Mouse (Mus musculus): ENCODE data around the gene Tssk4. TPM values are rescaled to one million over a fixed set of nuclear protein-coding genes. Genes with fewer than 3 reads are reported as not detected.
A peak's percentile ranks its signal among the peaks of the same experiment; 100 is the strongest.

The Tssk4 gene
- polyA plus RNA-seq, 1 experiment from 2014 or later = 0.29 TPM

DNA sequence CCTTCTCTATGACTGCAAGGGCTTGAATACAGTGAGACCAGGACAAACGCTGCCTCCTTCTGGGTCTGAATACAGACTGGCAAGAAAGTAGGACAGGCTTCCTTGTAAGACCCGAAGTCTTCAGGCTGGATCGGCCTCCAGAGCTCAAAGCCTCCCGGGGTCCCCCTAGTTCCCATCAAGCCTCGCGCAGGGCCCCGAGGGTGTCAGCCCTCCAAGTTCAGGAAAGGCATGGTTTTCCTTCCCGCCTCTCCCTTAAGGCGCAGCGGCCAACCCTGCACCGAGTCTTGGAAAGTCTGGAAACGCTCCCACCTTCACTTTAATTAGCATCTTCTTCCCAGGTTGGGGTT lies 21.5 kb downstream of the Tssk4 start:
- H3K9ac ChIP-seq (replicated peaks; ENCODE audit: low read depth, low read length) = peak overlapping the region; percentile 51

DNA sequence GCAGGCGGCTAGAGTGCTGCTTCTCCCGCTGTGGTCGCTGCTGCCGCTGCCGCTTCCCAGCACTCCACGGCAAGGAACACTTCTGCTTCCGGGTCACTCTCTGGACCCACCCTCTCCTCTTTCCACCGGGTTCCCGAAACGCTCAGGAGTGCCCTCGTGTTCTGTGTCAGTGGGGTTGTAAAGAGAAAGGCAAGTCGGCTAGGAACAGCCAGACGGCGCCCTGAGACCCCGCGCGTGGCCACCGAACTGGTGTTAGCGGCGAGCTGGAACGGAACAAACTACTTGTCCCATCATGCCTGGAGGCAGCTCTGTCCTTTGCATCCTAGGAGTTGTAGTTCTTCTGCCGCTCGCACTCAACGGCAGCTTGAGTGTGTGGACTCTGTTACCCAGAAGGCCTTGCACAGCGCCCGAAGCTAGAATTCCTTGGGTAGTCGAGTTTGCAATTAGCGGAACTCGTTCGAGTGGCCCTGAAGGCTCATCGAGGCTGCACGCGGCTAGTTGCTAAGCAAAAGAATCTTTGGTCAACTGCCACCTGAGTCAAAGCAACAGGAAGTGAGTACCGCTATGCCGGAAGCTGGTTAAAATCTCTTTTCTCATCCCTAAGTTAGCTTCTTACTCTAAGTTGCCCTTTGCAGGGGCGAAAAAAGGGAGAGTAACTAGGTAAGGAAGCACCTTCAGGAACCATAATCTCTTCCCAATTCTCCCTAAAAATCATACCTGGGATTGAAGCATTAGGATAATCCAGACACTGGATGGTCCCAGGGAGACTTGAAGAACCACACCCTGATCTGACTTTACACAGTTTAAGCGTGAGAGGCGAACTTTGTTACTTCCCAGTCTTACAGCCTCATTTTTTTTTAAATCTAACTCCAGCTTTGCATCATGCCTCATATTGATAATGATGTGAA lies 22.1 kb downstream of the Tssk4 start, which contains the start of the genes Gmpr2 and Nedd8:
TSS of gene Gmpr2 (plus strand) at position 109 of the 908 bp plus-strand sequence.
TSS of gene Nedd8 (minus strand) at position 292 of the 908 bp plus-strand sequence.
- H3K4me2 ChIP-seq (ENCODE audit: low read length) = peak within 1 kb of the TSS; percentile 91
- H3K36me3 ChIP-seq (ENCODE audit: control insufficient read depth, insufficient read depth) = peaks cover 3% of the 10 kb centered on the region; the same call in 1 of the 2 replicates
- H3K9ac ChIP-seq (replicated peaks; ENCODE audit: low read depth, low read length) = peak within 1 kb of the TSS; percentile 58
- H3K27ac ChIP-seq (ENCODE audit: low read length) = peak within 1 kb of the TSS; percentile 88
- WGBS = under 1% methylated on average over 38 of the region's 38 CpGs
- ATAC-seq = peak; percentile 99
- peak within 1 kb of the TSS; percentile 83 for H3K4me3 ChIP-seq (replicated peaks; ENCODE audit: low read length)
- H3K27me3 ChIP-seq (replicated peaks; ENCODE audit: control insufficient read depth, insufficient read depth, low read length) = no peaks in the 10 kb centered on the region
- no peaks in the 10 kb centered on the region for H3K9me3 ChIP-seq (ENCODE audit: control insufficient read depth, low read length)
- H3K4me1 ChIP-seq (replicated peaks; ENCODE audit: control insufficient read depth, insufficient read depth, low read length) = peaks cover 19% of the 10 kb centered on the region

More for the DNA sequence above, 21.5 kb downstream of the Tssk4 start:
- H3K27ac ChIP-seq (ENCODE audit: low read length) = peak overlapping the region; percentile 88
- no peaks in the 10 kb centered on the region for H3K9me3 ChIP-seq (ENCODE audit: control insufficient read depth, low read length)
- H3K27me3 ChIP-seq (replicated peaks; ENCODE audit: control insufficient read depth, insufficient read depth, low read length) = no peaks in the 10 kb centered on the region
- no peaks in the 10 kb centered on the region for H3K36me3 ChIP-seq (ENCODE audit: control insufficient read depth, insufficient read depth)
- peak overlapping the region; percentile 91 for H3K4me2 ChIP-seq (ENCODE audit: low read length)
- ATAC-seq = peak; percentile 57
- peaks cover 19% of the 10 kb centered on the region for H3K4me1 ChIP-seq (replicated peaks; ENCODE audit: control insufficient read depth, insufficient read depth, low read length)
- WGBS = 0% methylated on average over 12 of the region's 12 CpGs
- peak overlapping the region; percentile 83 for H3K4me3 ChIP-seq (replicated peaks; ENCODE audit: low read length)

DNA sequence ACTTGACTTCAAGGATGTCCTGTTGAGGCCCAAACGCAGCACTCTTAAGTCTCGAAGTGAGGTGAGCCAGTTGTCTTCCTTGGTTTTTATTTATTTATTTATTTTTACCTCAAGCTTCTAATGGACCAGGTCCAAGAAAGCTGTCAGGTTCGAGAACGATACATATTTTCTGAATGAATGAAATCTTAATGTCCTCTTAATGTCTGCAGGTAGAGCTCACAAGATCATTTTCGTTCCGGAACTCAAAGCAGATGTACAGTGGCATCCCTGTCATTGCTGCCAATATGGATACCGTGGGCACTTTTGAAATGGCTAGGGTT lies 22.7 kb downstream of the Tssk4 start:
- H3K9ac ChIP-seq (replicated peaks; ENCODE audit: low read depth, low read length) = peak overlapping the region; percentile 58; the same call in 1 of the 2 replicates
- H3K4me1 ChIP-seq (replicated peaks; ENCODE audit: control insufficient read depth, insufficient read depth, low read length) = peaks cover 19% of the 10 kb centered on the region
- WGBS = 83% methylated on average over 7 of the region's 7 CpGs
- no peak overlapping the region for H3K27ac ChIP-seq (ENCODE audit: low read length)
- H3K36me3 ChIP-seq (ENCODE audit: control insufficient read depth, insufficient read depth) = peaks cover 6% of the 10 kb centered on the region
- ATAC-seq = no peak
- peak overlapping the region; percentile 83 for H3K4me3 ChIP-seq (replicated peaks; ENCODE audit: low read length)
- H3K27me3 ChIP-seq (replicated peaks; ENCODE audit: control insufficient read depth, insufficient read depth, low read length) = no peaks in the 10 kb centered on the region
- H3K9me3 ChIP-seq (ENCODE audit: control insufficient read depth, low read length) = no peaks in the 10 kb centered on the region
- H3K4me2 ChIP-seq (ENCODE audit: low read length) = peak overlapping the region; percentile 81

DNA sequence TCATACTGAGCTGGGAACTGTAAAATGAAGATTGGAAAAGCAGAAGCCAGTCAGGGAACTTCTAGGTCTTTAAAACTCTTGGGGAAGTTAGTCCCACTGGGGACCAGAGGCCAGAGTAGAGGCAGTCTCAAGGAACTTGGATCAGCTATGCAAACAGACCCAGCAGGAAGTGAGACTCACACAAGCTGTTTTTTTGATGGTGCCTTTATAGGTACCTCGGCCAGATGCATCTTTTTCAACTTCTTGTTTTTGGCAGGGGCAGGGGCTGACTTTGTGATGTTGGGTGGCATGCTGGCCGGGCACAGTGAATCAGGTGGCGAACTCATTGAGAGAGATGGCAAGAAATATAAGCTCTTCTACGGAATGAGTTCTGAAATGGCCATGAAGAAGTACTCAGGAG lies 27.6 kb downstream of the Tssk4 start:
- Histone ChIP-seq H3K4me3 (replicated peaks; ENCODE audit: low read length) (no peak overlapping the region), H3K9ac (replicated peaks; ENCODE audit: low read depth, low read length) (no peak overlapping the region), H3K27ac (ENCODE audit: low read length) (no peak overlapping the region), H3K9me3 (ENCODE audit: control insufficient read depth, low read length) (no peaks in the 10 kb centered on the region), H3K4me2 (ENCODE audit: low read length) (no peak overlapping the region), H3K27me3 (replicated peaks; ENCODE audit: control insufficient read depth, insufficient read depth, low read length) (no peaks in the 10 kb centered on the region), H3K36me3 (ENCODE audit: control insufficient read depth, insufficient read depth) (peaks cover 17% of the 10 kb centered on the region), H3K4me1 (replicated peaks; ENCODE audit: control insufficient read depth, insufficient read depth, low read length) (peaks cover 14% of the 10 kb centered on the region)
- WGBS = 82% methylated on average over 4 of the region's 4 CpGs
- ATAC-seq = no peak

DNA sequence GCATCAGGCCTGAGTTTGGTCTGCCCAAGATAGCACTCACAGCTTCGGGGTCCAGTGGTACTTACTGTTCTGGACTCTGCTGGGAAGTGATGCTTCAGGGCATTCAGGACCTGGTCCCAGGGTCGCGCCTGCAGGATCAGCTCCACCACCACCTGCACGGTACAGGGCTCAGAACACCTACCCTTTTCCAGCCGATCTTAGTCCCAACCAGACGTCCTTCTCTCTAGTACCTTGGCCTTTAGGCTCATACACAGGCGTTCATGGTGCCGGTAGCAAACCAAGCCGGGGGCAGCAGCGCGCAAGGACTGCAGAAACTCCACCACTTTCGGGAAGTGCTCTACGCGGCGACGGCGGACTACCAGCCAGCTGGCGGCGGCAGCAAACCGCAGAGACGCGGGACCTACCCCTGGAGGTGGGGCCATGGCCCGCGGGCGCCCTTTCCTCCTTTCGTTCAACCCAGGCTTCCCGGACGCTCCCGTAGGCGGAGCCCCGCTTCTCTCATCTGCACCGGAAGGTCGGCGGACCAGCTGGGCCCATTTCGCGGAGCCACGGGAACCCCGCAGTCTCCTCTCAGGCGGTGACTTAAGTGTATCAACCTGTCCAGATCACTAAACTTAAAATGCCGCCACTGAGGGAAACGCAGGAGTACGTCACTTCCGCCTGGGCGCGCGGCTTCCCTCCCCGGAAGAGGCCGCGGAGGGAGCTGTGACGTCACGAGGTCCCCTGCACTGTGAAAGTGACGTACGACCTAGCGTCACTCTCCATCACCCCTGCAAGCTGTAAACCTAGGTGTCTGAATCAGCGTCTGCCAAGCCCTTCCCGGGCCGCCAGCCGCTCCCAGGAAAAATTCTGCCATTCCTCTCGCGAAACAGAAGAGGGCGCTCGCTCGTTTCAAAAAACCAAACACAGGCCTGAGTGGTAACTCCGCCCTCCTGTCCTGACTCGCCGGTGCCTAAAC lies 31.5 kb downstream of the Tssk4 start, which contains the start of gene Tinf2:
TSS of gene Tinf2 (minus strand) at position 661 of the 958 bp plus-strand sequence.
- Histone ChIP-seq H3K27ac (ENCODE audit: low read length) (peak within 1 kb of the TSS; percentile 73), H3K27me3 (replicated peaks; ENCODE audit: control insufficient read depth, insufficient read depth, low read length) (no peaks in the 10 kb centered on the region), H3K9ac (replicated peaks; ENCODE audit: low read depth, low read length) (peak within 1 kb of the TSS; percentile 73), H3K9me3 (ENCODE audit: control insufficient read depth, low read length) (no peaks in the 10 kb centered on the region), H3K4me2 (ENCODE audit: low read length) (peak within 1 kb of the TSS; percentile 90), H3K4me1 (replicated peaks; ENCODE audit: control insufficient read depth, insufficient read depth, low read length) (peaks cover 10% of the 10 kb centered on the region), H3K36me3 (ENCODE audit: control insufficient read depth, insufficient read depth) (peaks cover 17% of the 10 kb centered on the region), H3K4me3 (replicated peaks; ENCODE audit: low read length) (peak within 1 kb of the TSS; percentile 80)
- under 1% methylated on average over 66 of the region's 66 CpGs for WGBS
- ATAC-seq = peak; percentile 98

DNA sequence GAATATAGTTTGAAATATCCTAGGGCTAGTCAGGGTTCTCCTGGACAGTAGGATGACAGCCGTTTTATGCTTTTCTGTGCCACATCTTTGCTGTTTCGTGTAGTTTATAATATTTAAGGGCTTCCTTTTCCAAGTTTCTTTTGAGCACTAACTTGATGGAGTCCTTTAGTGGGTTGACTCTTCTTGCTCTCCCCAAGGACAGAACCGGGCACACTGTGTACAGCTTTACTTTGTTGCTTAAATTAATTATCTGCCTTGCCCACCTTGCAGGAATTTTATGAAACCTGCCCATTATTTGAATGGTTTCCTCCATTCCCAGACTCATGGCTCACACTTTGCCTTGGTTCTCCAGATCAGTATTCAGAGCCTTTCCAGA lies 32.1 kb downstream of the Tssk4 start:
- Histone ChIP-seq H3K4me1 (replicated peaks; ENCODE audit: control insufficient read depth, insufficient read depth, low read length) (peaks cover 10% of the 10 kb centered on the region), H3K4me3 (replicated peaks; ENCODE audit: low read length) (peak overlapping the region; percentile 80), H3K27ac (ENCODE audit: low read length) (peak overlapping the region; percentile 34; the same call in 1 of the 2 replicates), H3K27me3 (replicated peaks; ENCODE audit: control insufficient read depth, insufficient read depth, low read length) (no peaks in the 10 kb centered on the region), H3K4me2 (ENCODE audit: low read length) (peak overlapping the region; percentile 90), H3K36me3 (ENCODE audit: control insufficient read depth, insufficient read depth) (peaks cover 14% of the 10 kb centered on the region), H3K9ac (replicated peaks; ENCODE audit: low read depth, low read length) (peak overlapping the region; percentile 73), H3K9me3 (ENCODE audit: control insufficient read depth, low read length) (no peaks in the 10 kb centered on the region)
- ATAC-seq = peak; percentile 34
- 10% methylated on average over 3 of the region's 3 CpGs for WGBS

DNA sequence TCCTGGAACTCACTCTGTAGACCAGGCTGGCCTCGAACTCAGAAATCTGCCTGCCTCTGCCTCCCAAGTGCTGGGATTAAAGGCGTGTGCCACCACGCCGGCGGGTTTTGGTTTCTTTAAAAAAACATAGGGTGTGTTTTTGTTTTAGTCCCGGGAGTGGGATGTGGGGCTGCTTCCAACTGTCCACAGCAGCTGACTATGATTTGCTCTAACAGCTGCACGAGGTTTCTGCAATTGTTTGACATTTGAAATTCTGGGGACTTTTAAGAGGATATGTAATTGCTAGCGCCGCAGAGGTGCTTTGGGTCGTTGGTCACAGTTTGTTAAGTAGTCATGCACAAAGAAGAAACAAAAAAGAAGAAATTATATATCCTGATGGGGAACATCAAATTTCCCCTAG lies 39.4 kb downstream of the Tssk4 start:
- no peak for ATAC-seq
- Histone ChIP-seq H3K27me3 (replicated peaks; ENCODE audit: control insufficient read depth, insufficient read depth, low read length) (no peaks in the 10 kb centered on the region), H3K9ac (replicated peaks; ENCODE audit: low read depth, low read length) (no peak overlapping the region), H3K36me3 (ENCODE audit: control insufficient read depth, insufficient read depth) (no peaks in the 10 kb centered on the region), H3K4me3 (replicated peaks; ENCODE audit: low read length) (no peak overlapping the region), H3K27ac (ENCODE audit: low read length) (no peak overlapping the region), H3K4me2 (ENCODE audit: low read length) (no peak overlapping the region), H3K9me3 (ENCODE audit: control insufficient read depth, low read length) (no peaks in the 10 kb centered on the region), H3K4me1 (replicated peaks; ENCODE audit: control insufficient read depth, insufficient read depth, low read length) (no peaks in the 10 kb centered on the region)
- 88% methylated on average over 10 of the region's 10 CpGs for WGBS

DNA sequence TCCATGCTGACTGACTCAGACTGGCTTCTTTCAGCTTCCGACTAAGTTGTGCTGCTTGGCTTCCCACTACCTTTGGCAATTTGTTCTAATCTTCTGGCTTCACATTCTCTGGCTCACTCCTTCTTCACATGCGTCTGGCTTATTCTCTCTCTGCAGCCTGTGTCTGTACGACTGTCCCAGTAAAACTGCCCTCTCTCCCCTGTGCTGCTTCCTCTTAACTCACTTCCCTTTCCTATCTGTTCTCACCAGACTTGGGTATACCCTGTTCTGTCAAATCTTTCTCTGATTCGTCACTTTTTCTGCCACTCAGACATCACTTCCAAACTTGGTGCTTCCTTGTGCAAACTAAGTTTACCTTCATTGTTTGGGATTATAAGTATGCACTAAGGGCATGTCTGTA lies 47.2 kb downstream of the Tssk4 start:
- ATAC-seq = no peak

DNA sequence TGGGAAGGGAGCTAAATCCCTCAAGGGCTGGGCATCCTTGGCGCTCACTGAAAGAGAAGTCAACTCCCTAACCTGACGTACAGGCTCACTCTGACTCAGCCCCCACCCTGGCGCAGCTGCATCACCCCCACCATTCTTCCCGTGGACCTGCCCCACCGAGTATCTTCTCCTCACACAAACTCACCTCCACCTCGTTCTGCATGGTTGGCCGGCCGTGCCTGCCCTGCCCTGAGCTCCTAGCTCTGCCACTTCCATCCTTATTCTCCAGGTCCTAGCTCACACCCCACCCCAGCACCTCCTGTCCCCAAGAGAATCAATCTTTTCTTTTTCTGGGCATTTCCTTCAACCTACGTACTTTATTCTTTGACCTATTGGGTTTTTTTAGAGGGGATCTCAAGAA lies 51.1 kb downstream of the Tssk4 start:
- WGBS = 59% methylated on average over 9 of the region's 9 CpGs
- H3K27me3 ChIP-seq (replicated peaks; ENCODE audit: control insufficient read depth, insufficient read depth, low read length) = no peaks in the 10 kb centered on the region
- no peaks in the 10 kb centered on the region for H3K4me1 ChIP-seq (replicated peaks; ENCODE audit: control insufficient read depth, insufficient read depth, low read length)
- no peak overlapping the region for H3K9ac ChIP-seq (replicated peaks; ENCODE audit: low read depth, low read length)
- H3K27ac ChIP-seq (ENCODE audit: low read length) = no peak overlapping the region
- H3K4me2 ChIP-seq (ENCODE audit: low read length) = no peak overlapping the region
- no peaks in the 10 kb centered on the region for H3K9me3 ChIP-seq (ENCODE audit: control insufficient read depth, low read length)
- no peak overlapping the region for H3K4me3 ChIP-seq (replicated peaks; ENCODE audit: low read length)
- ATAC-seq = no peak
- no peaks in the 10 kb centered on the region for H3K36me3 ChIP-seq (ENCODE audit: control insufficient read depth, insufficient read depth)

More for the DNA sequence above, 47.2 kb downstream of the Tssk4 start:
- no peaks in the 10 kb centered on the region for H3K9me3 ChIP-seq (ENCODE audit: control insufficient read depth, low read length)
- no peak overlapping the region for H3K4me3 ChIP-seq (replicated peaks; ENCODE audit: low read length)
- H3K9ac ChIP-seq (replicated peaks; ENCODE audit: low read depth, low read length) = no peak overlapping the region
- no peaks in the 10 kb centered on the region for H3K27me3 ChIP-seq (replicated peaks; ENCODE audit: control insufficient read depth, insufficient read depth, low read length)
- no peaks in the 10 kb centered on the region for H3K4me1 ChIP-seq (replicated peaks; ENCODE audit: control insufficient read depth, insufficient read depth, low read length)
- H3K4me2 ChIP-seq (ENCODE audit: low read length) = no peak overlapping the region
- no peak overlapping the region for H3K27ac ChIP-seq (ENCODE audit: low read length)
- 83% methylated on average over 4 of the region's 4 CpGs for WGBS
- no peaks in the 10 kb centered on the region for H3K36me3 ChIP-seq (ENCODE audit: control insufficient read depth, insufficient read depth)

All from forebrain, embryonic 16.5 days (tissue).